Mouse (Mus musculus): ENCODE data around the gene Prdx5. TPM values are rescaled to one million over a fixed set of nuclear protein-coding genes. Genes with fewer than 3 reads are reported as not detected.

Prdx5 gene
- polyA plus RNA-seq, 1 experiment from 2014 or later, result 144 TPM

- peaks cover 56% of the 10 kb centered on the region for H3K27me3 ChIP-seq
- no peak overlapping the region for H3K27ac ChIP-seq (replicated peaks)
Measured at GRCm38 (mm10) chr19:6922901-6923735, 13.2 kb upstream of the Prdx5 start.

GRCm38 (mm10) chr19:6921647-6922567 is 12.0 kb upstream of the Prdx5 start, which contains the start of gene Esrra:
Esrra (minus strand) TSS chr19:6921813.
- under 1% methylated on average over 61 of the region's 66 CpGs for WGBS (ENCODE audit: insufficient replicate concordance)
- peak within 1 kb of the TSS; percentile 84 for H3K4me3 ChIP-seq (replicated peaks)
- peak within 1 kb of the TSS; percentile 100 for H3K4me2 ChIP-seq
- H3K36me3 ChIP-seq (replicated peaks), result no peaks in the 10 kb centered on the region
- H3K9ac ChIP-seq, result peak within 1 kb of the TSS; percentile 86
- peak; percentile 92 for ATAC-seq (ENCODE audit: insufficient read depth)
- H3K27ac ChIP-seq (replicated peaks), result peak within 1 kb of the TSS; percentile 88
- peaks cover 62% of the 10 kb centered on the region for H3K4me1 ChIP-seq (replicated peaks)
- peaks cover 44% of the 10 kb centered on the region for H3K27me3 ChIP-seq
- no peaks in the 10 kb centered on the region for H3K9me3 ChIP-seq (replicated peaks)

More at GRCm38 (mm10) chr19:6922901-6923735, 13.2 kb upstream of the Prdx5 start:
- H3K4me1 ChIP-seq (replicated peaks), result peaks cover 63% of the 10 kb centered on the region
- 54% methylated on average over 6 of the region's 6 CpGs for WGBS (ENCODE audit: insufficient replicate concordance)
- H3K9ac ChIP-seq, result peak overlapping the region; percentile 58
- no peaks in the 10 kb centered on the region for H3K36me3 ChIP-seq (replicated peaks)
- H3K4me3 ChIP-seq (replicated peaks), result peak overlapping the region; percentile 84
- ATAC-seq (ENCODE audit: insufficient read depth), result no peak
- no peaks in the 10 kb centered on the region for H3K9me3 ChIP-seq (replicated peaks)
- peak overlapping the region; percentile 100 for H3K4me2 ChIP-seq

GRCm38 (mm10) chr19:6920741-6921636 is 11.1 kb upstream of the Prdx5 start:
- H3K36me3 ChIP-seq (replicated peaks), result no peaks in the 10 kb centered on the region
- ATAC-seq (ENCODE audit: insufficient read depth), result peak; percentile 10; the same call in 1 of the 2 replicates
- H3K4me3 ChIP-seq (replicated peaks), result peak overlapping the region; percentile 84
- peak overlapping the region; percentile 88 for H3K27ac ChIP-seq (replicated peaks)
- WGBS (ENCODE audit: insufficient replicate concordance), result under 1% methylated on average over 46 of the region's 48 CpGs
- H3K27me3 ChIP-seq, result peaks cover 35% of the 10 kb centered on the region
- peak overlapping the region; percentile 100 for H3K4me2 ChIP-seq
- peaks cover 65% of the 10 kb centered on the region for H3K4me1 ChIP-seq (replicated peaks)
- H3K9me3 ChIP-seq (replicated peaks), result no peaks in the 10 kb centered on the region
- peak overlapping the region; percentile 86 for H3K9ac ChIP-seq

- WGBS (ENCODE audit: insufficient replicate concordance), result 45% methylated on average over 8 of the region's 8 CpGs
- H3K27ac ChIP-seq (replicated peaks), result peak overlapping the region; percentile 88; the same call in 1 of the 2 replicates
- H3K36me3 ChIP-seq (replicated peaks), result no peaks in the 10 kb centered on the region
- H3K9ac ChIP-seq, result peak overlapping the region; percentile 86
- H3K27me3 ChIP-seq, result peaks cover 26% of the 10 kb centered on the region
- no peak for ATAC-seq (ENCODE audit: insufficient read depth)
- peak overlapping the region; percentile 100 for H3K4me2 ChIP-seq
- no peaks in the 10 kb centered on the region for H3K9me3 ChIP-seq (replicated peaks)
- peak overlapping the region; percentile 84 for H3K4me3 ChIP-seq (replicated peaks)
- H3K4me1 ChIP-seq (replicated peaks), result peaks cover 65% of the 10 kb centered on the region
Measured at GRCm38 (mm10) chr19:6919876-6920740, 10.2 kb upstream of the Prdx5 start.

GRCm38 (mm10) chr19:6919431-6919830 is 9.5 kb upstream of the Prdx5 start:
- ATAC-seq (ENCODE audit: insufficient read depth), result no peak
- Histone ChIP-seq H3K4me1 (replicated peaks) (peaks cover 63% of the 10 kb centered on the region), H3K27ac (replicated peaks) (no peak overlapping the region), H3K36me3 (replicated peaks) (no peaks in the 10 kb centered on the region), H3K4me2 (no peak overlapping the region), H3K27me3 (peaks cover 20% of the 10 kb centered on the region), H3K4me3 (replicated peaks) (no peak overlapping the region), H3K9ac (no peak overlapping the region), H3K9me3 (replicated peaks) (no peaks in the 10 kb centered on the region)

- ATAC-seq (ENCODE audit: insufficient read depth), result no peak
- H3K36me3 ChIP-seq (replicated peaks), result peaks cover 8% of the 10 kb centered on the region
- no peak overlapping the region for H3K4me3 ChIP-seq (replicated peaks)
- peaks cover 66% of the 10 kb centered on the region for H3K4me1 ChIP-seq (replicated peaks)
- peaks cover 8% of the 10 kb centered on the region for H3K27me3 ChIP-seq
- H3K27ac ChIP-seq (replicated peaks), result no peak overlapping the region
- no peak overlapping the region for H3K9ac ChIP-seq
- no peak overlapping the region for H3K4me2 ChIP-seq
- WGBS (ENCODE audit: insufficient replicate concordance), result 74% methylated on average over 4 of the region's 4 CpGs
- H3K9me3 ChIP-seq (replicated peaks), result no peaks in the 10 kb centered on the region
Measured at GRCm38 (mm10) chr19:6918321-6918720, 8.4 kb upstream of the Prdx5 start.

- Histone ChIP-seq H3K4me3 (replicated peaks) (no peak overlapping the region), H3K9ac (no peak overlapping the region), H3K27ac (replicated peaks) (no peak overlapping the region), H3K9me3 (replicated peaks) (no peaks in the 10 kb centered on the region), H3K4me2 (no peak overlapping the region), H3K36me3 (replicated peaks) (peaks cover 26% of the 10 kb centered on the region), H3K27me3 (no peaks in the 10 kb centered on the region), H3K4me1 (replicated peaks) (peaks cover 54% of the 10 kb centered on the region)
- 71% methylated on average over 4 of the region's 4 CpGs for WGBS (ENCODE audit: insufficient replicate concordance)
- ATAC-seq (ENCODE audit: insufficient read depth), result no peak
Measured at GRCm38 (mm10) chr19:6916496-6916895, 6.6 kb upstream of the Prdx5 start.

GRCm38 (mm10) chr19:6915276-6915675 is 5.4 kb upstream of the Prdx5 start:
- no peak overlapping the region for H3K9ac ChIP-seq
- H3K4me2 ChIP-seq, result no peak overlapping the region
- peaks cover 49% of the 10 kb centered on the region for H3K4me1 ChIP-seq (replicated peaks)
- no peak overlapping the region for H3K4me3 ChIP-seq (replicated peaks)
- 19% methylated on average over 4 of the region's 4 CpGs for WGBS (ENCODE audit: insufficient replicate concordance)
- H3K27ac ChIP-seq (replicated peaks), result peak overlapping the region; percentile 46; the same call in 1 of the 2 replicates
- peaks cover 32% of the 10 kb centered on the region for H3K36me3 ChIP-seq (replicated peaks)
- ATAC-seq (ENCODE audit: insufficient read depth), result peak; percentile 43
- no peaks in the 10 kb centered on the region for H3K27me3 ChIP-seq
- H3K9me3 ChIP-seq (replicated peaks), result no peaks in the 10 kb centered on the region

GRCm38 (mm10) chr19:6914540-6914939 is 4.6 kb upstream of the Prdx5 start:
- Histone ChIP-seq H3K27me3 (no peaks in the 10 kb centered on the region), H3K36me3 (replicated peaks) (peaks cover 32% of the 10 kb centered on the region), H3K4me2 (no peak overlapping the region), H3K4me3 (replicated peaks) (no peak overlapping the region), H3K4me1 (replicated peaks) (peaks cover 43% of the 10 kb centered on the region), H3K9ac (no peak overlapping the region), H3K27ac (replicated peaks) (no peak overlapping the region), H3K9me3 (replicated peaks) (no peaks in the 10 kb centered on the region)
- ATAC-seq (ENCODE audit: insufficient read depth), result no peak
- 77% methylated on average over 9 of the region's 9 CpGs for WGBS (ENCODE audit: insufficient replicate concordance)

GRCm38 (mm10) chr19:6913991-6914390 is 4.1 kb upstream of the Prdx5 start:
- Histone ChIP-seq H3K36me3 (replicated peaks) (peaks cover 32% of the 10 kb centered on the region), H3K27ac (replicated peaks) (no peak overlapping the region), H3K9me3 (replicated peaks) (no peaks in the 10 kb centered on the region), H3K4me3 (replicated peaks) (no peak overlapping the region), H3K9ac (no peak overlapping the region), H3K4me2 (no peak overlapping the region), H3K27me3 (no peaks in the 10 kb centered on the region), H3K4me1 (replicated peaks) (peaks cover 48% of the 10 kb centered on the region)
- ATAC-seq (ENCODE audit: insufficient read depth), result no peak
- WGBS (ENCODE audit: insufficient replicate concordance), result 83% methylated on average over 11 of the region's 11 CpGs
